Mouse (Mus musculus) forelimb bud, embryonic 11.5 days (tissue): ENCODE results near the gene Cd164.

ENCODE experiments used
- DNase-seq: peaks from one replicate; pipeline ENCODE4 v3.0.0-alpha.2; 2012; ENCODE audit warnings: low read depth, low spot score

The Cd164 gene

GRCm38 (mm10) chr10:41546396-41547165, 27.4 kb downstream of the Cd164 start:
- no peak for DNase-seq

- DNase-seq: no peak
These were observed 31.5 kb downstream of the Cd164 start for GRCm38 (mm10) chr10:41550711-41551110.

GRCm38 (mm10) chr10:41552319-41552718, 33.1 kb downstream of the Cd164 start:
- no peak for DNase-seq

GRCm38 (mm10) chr10:41552847-41553589, 33.8 kb downstream of the Cd164 start:
- DNase-seq: peak; percentile 81

- DNase-seq: no peak
These were observed 34.5 kb downstream of the Cd164 start for GRCm38 (mm10) chr10:41553711-41554110.

- no peak for DNase-seq
These were observed 35.9 kb downstream of the Cd164 start for GRCm38 (mm10) chr10:41555081-41555480.

- DNase-seq: no peak
These were observed 39.2 kb downstream of the Cd164 start for GRCm38 (mm10) chr10:41558401-41558800.

GRCm38 (mm10) chr10:41561701-41562395, 42.6 kb downstream of the Cd164 start:
- no peak for DNase-seq

- no peak for DNase-seq
These were observed 45.9 kb downstream of the Cd164 start for GRCm38 (mm10) chr10:41565141-41565540.

GRCm38 (mm10) chr10:41568306-41568705, 49.1 kb downstream of the Cd164 start:
- no peak for DNase-seq

- DNase-seq: no peak
These were observed 51.9 kb downstream of the Cd164 start for GRCm38 (mm10) chr10:41571065-41571464.

GRCm38 (mm10) chr10:41572274-41572673, 53.1 kb downstream of the Cd164 start:
- DNase-seq: no peak

- DNase-seq: no peak
These were observed 54.0 kb downstream of the Cd164 start for GRCm38 (mm10) chr10:41573190-41573589.

- no peak for DNase-seq
These were observed 56.5 kb downstream of the Cd164 start for GRCm38 (mm10) chr10:41575451-41576327.

GRCm38 (mm10) chr10:41576328-41576833, 57.2 kb downstream of the Cd164 start:
- no peak for DNase-seq

GRCm38 (mm10) chr10:41578541-41578940, 59.3 kb downstream of the Cd164 start:
- no peak for DNase-seq

GRCm38 (mm10) chr10:41580441-41580840, 61.2 kb downstream of the Cd164 start:
- DNase-seq: no peak
